Mouse (Mus musculus): ENCODE results near the gene Gm12888. TPM values are rescaled to one million over a fixed set of nuclear protein-coding genes. Genes with fewer than 3 reads are reported as not detected.
"Not testable (repeated sequence)": the region's sequence is repeated elsewhere in the genome, so short reads cannot be mapped to it uniquely, and the experiment has no call there.

Gm12888 gene
- polyA plus RNA-seq (2014; fragmentation: Nextera tagmentation; extraction: Ambion mirVana): not detected in 2 replicates

- H3K36me3 ChIP-seq (ENCODE audit: control insufficient read depth, insufficient read depth, low read length); H3K4me2 ChIP-seq; H3K4me3 ChIP-seq (ENCODE audit: low read depth, low read length); H3K27me3 ChIP-seq (ENCODE audit: control insufficient read depth, insufficient read depth, low read length); H3K9me3 ChIP-seq (replicated peaks; ENCODE audit: control insufficient read depth, low read length); H3K9ac ChIP-seq (ENCODE audit: low read depth, low read length); H3K27ac ChIP-seq (ENCODE audit: low read depth, low read length); H3K4me1 ChIP-seq (ENCODE audit: control insufficient read depth, insufficient read depth, low read length); ATAC-seq (replicated peaks; ENCODE audit: insufficient number of reproducible peaks, low FRiP score, low TSS enrichment): not testable (repeated sequence)
- 58% methylated on average over 3 of the region's 5 CpGs for WGBS (ENCODE audit: insufficient replicate concordance)
Measured at GRCm38 (mm10) chr4:121324817-121325216, at the start of gene Gm12888. TSS of gene Gm12888 (minus strand) at chr4:121324917.

Other genes with a start within 250 kb of the Gm12888 start
- 20.5 and 25.5 TPM in 2 replicates for gene Zmpste24, start 226.7 kb downstream of the Gm12888 start, polyA plus RNA-seq (2014; fragmentation: Nextera tagmentation; extraction: Ambion mirVana)
- gene Tmco2, start 215.7 kb downstream of the Gm12888 start, polyA plus RNA-seq (2014; fragmentation: Nextera tagmentation; extraction: Ambion mirVana): not detected in 2 replicates
- 15.3 and 19.1 TPM in 2 replicates for gene Rlf, start 109.8 kb downstream of the Gm12888 start, polyA plus RNA-seq (2014; fragmentation: Nextera tagmentation; extraction: Ambion mirVana)
- gene Gm12886, start 98.2 kb upstream of the Gm12888 start, polyA plus RNA-seq (2014; fragmentation: Nextera tagmentation; extraction: Ambion mirVana): not detected in 2 replicates

Data from heart, embryonic 11.5 days (tissue).